Mouse (Mus musculus) erythroblast, embryonic 14.5 days (primary cell): ENCODE data around the gene Oosp1.

Source experiments
- GATA1 ChIP-seq: IDR thresholded peaks from 2 replicates; pipeline ENCODE4 v1.6.1; 2012; ENCODE audit warnings: low read length, inconsistent platforms, mixed read lengths
- TAL1 ChIP-seq: IDR thresholded peaks from 3 replicates; pipeline ENCODE4 v1.6.1; 2012; ENCODE audit warnings: low read length, inconsistent platforms, mixed read lengths

- TF ChIP-seq GATA1 (no peak), TAL1 (no peak)
These were observed 504 bp upstream of the Oosp1 start for GRCm38 (mm10) chr19:11691454-11691853.
